Comparison of ENCODE assay signal across 8 mouse cellular contexts in the genomic region with DNA sequence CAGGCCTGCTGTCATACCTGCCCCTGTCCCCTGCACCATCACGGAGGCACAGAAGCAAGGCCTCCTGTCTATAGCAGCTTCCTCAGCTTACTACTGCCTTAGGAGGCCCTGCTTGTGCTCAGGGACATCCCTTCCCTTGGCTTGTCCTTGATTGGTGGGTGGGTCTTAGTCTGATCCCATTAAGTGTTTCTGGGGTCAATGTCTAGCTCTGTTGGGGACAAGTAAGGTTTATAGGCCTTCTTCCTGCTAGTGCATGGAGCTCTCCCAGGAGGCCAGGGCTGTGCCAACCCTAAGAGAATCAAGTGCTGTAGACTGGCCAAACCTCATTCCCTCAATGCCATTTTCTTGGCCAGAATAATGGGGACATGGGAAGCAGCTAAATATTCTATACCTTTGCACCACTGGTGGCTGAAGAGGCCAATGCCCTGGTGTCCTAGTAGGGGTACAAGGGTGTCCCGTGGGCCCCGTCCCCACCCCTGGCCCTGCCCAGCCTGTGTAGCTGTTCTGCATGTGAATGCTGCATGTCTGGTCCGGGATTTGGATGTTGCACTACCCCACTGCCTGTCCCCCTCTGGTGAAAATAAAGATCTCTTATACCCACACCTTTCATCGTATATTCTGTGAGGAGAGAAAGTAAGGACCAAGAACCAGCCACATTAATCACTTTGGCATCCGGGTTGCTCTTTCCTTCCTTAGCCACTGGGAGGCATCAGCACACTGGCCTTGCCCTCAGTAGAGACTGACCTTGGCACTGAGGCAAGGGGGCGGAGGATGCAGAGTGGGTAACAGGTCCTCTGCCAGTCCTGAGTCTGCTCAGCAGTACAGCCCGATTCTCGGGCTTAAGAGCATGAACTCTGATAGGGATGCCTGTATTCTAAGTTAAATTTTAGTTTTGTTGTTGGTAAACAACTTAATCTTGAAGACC. TPM values are rescaled to one million over a fixed set of nuclear protein-coding genes. Genes with fewer than 3 reads are reported as not detected.
DNase-seq lines count a peak whose midpoint lies in the region; ATAC-seq lines count a peak whose summit lies in the region.

No protein-coding gene starts in this region.

- no peak overlapping the region for H3K4me2 ChIP-seq in embryonic facial prominence, embryonic 14.5 days (ENCODE audit: low read depth, low read length)

- H3K36me3 ChIP-seq in embryonic facial prominence, embryonic 14.5 days (ENCODE audit: control insufficient read depth, insufficient read depth, low read length), result peaks cover 51% of the 10 kb centered on the region

- WGBS in embryonic facial prominence, embryonic 14.5 days, result 63% methylated on average over 9 of the region's 9 CpGs

- peak; percentile 37 to 41 for DNase-seq in urinary bladder, adult 18-20 months (ENCODE audit: low spot score in 2 of 2)
- DNase-seq in urinary bladder, adult 2 months (ENCODE audit: low spot score), result no peak
- DNase-seq in embryonic facial prominence, embryonic 14.5 days (ENCODE audit: low spot score), result peak; percentile 68
- peak; percentile 61 to 73 for DNase-seq in heart, adult 9 months (ENCODE audit: low spot score in 2 of 2)
- DNase-seq in kidney, adult 9 months, result peak; percentile 88
- peak; percentile 86 for DNase-seq in liver
- peak; percentile 59 for DNase-seq in naive thymus-derived CD4-positive, alpha-beta T cell, adult 2 months (ENCODE audit: low read depth)
- DNase-seq in spleen, postnatal 4 days (ENCODE audit: low spot score in 2 of 2), result peak; percentile 82 to 86

- H3K27ac ChIP-seq in embryonic facial prominence, embryonic 14.5 days (replicated peaks; ENCODE audit: low read depth, low read length), result no peak overlapping the region

- no peaks in the 10 kb centered on the region for H3K4me1 ChIP-seq in embryonic facial prominence, embryonic 14.5 days (ENCODE audit: control insufficient read depth, insufficient read depth, low read length)

- ATAC-seq in embryonic facial prominence, embryonic 14.5 days (ENCODE audit: low read depth), result peak; percentile 88

- no peak overlapping the region for H3K9ac ChIP-seq in embryonic facial prominence, embryonic 14.5 days (ENCODE audit: low read depth, low read length)

- H3K4me3 ChIP-seq in embryonic facial prominence, embryonic 14.5 days (ENCODE audit: low read depth, low read length), result no peak overlapping the region

- no peaks in the 10 kb centered on the region for H3K9me3 ChIP-seq in embryonic facial prominence, embryonic 14.5 days (ENCODE audit: control insufficient read depth, low read length)

- no peaks in the 10 kb centered on the region for H3K27me3 ChIP-seq in embryonic facial prominence, embryonic 14.5 days (replicated peaks; ENCODE audit: control insufficient read depth, insufficient read depth, low read length)

RNA-seq across cellular contexts. Expression of a gene that starts 20.1 kb away (rescaled TPM):
- 23.0 and 28.0 TPM in 2 replicates for polyA plus RNA-seq in urinary bladder, adult 2 months (2012; rRNA removed)
- 30.9 and 32.4 TPM in 2 replicates for polyA plus RNA-seq in embryonic facial prominence, embryonic 14.5 days (2014; fragmentation: Nextera tagmentation; extraction: Ambion mirVana)

RNA-seq across cellular contexts. Expression of a gene that starts 22.4 kb away (rescaled TPM):
- 108 and 126 TPM in 2 replicates for polyA plus RNA-seq in urinary bladder, adult 2 months (2012; rRNA removed)
- polyA plus RNA-seq in embryonic facial prominence, embryonic 14.5 days (2014; fragmentation: Nextera tagmentation; extraction: Ambion mirVana), result 59.9 and 61.0 TPM in 2 replicates

RNA-seq across cellular contexts. Expression of a gene that starts 28.0 kb away (rescaled TPM):
- polyA plus RNA-seq in urinary bladder, adult 2 months (2012; rRNA removed), result 2.2 and 2.5 TPM in 2 replicates
- polyA plus RNA-seq in embryonic facial prominence, embryonic 14.5 days (2014; fragmentation: Nextera tagmentation; extraction: Ambion mirVana), result 19.1 and 21.7 TPM in 2 replicates

RNA-seq across cellular contexts. Expression of a gene that starts 34.4 kb away (rescaled TPM):
- polyA plus RNA-seq in urinary bladder, adult 2 months (2012; rRNA removed), result 6.1 and 10.1 TPM in 2 replicates
- polyA plus RNA-seq in embryonic facial prominence, embryonic 14.5 days (2014; fragmentation: Nextera tagmentation; extraction: Ambion mirVana), result 15.9 and 16.3 TPM in 2 replicates
